Mouse (Mus musculus): Measurements from ENCODE around the gene Arhgap15. TPM values are rescaled to one million over a fixed set of nuclear protein-coding genes. Genes with fewer than 3 reads are reported as not detected.

The Arhgap15 gene
- total RNA-seq, 2 experiments from 2014 or later = 105 to 146 TPM

DNA sequence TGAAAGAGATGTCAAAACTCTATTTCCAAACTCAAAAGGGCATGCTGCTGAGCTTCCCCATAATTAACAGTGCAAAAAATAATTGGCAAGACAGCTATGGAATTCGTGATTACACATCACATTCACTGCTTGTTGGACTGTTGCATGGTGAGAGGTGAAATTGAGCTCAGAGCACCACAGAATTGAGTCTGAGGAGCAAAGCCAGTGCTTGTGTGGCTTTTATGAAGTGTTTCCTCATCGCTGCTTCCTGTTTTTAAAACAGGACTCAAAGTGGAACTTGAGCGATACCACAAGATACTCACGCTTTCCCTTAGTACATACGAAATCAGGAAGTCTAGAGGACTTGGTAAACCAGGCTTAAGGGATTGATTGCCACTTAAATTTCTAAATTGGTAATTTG, 24.0 kb downstream of the Arhgap15 start:
- ATAC-seq (replicated peaks; ENCODE audit: poor library complexity, severe bottlenecking) = peak; percentile 92

DNA sequence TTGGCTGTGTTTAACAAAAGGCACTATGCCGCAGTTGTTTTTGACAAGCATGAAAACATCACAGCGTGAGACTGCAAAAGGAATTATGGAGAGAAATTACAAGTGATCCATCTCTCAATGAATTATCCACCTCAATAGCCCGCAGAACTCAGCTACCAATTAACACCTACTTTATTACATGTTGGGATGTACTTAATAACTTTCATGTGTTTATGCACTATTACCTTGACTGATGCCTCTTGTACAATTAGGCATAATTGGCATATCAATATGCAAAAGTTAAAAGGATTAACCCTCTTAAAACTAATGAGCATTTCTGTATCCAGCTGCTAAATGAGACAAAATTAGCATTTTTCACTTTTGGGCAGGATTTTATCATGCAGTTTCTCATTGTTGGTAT, 33.5 kb downstream of the Arhgap15 start:
- ATAC-seq (replicated peaks; ENCODE audit: poor library complexity, severe bottlenecking) = no peak

DNA sequence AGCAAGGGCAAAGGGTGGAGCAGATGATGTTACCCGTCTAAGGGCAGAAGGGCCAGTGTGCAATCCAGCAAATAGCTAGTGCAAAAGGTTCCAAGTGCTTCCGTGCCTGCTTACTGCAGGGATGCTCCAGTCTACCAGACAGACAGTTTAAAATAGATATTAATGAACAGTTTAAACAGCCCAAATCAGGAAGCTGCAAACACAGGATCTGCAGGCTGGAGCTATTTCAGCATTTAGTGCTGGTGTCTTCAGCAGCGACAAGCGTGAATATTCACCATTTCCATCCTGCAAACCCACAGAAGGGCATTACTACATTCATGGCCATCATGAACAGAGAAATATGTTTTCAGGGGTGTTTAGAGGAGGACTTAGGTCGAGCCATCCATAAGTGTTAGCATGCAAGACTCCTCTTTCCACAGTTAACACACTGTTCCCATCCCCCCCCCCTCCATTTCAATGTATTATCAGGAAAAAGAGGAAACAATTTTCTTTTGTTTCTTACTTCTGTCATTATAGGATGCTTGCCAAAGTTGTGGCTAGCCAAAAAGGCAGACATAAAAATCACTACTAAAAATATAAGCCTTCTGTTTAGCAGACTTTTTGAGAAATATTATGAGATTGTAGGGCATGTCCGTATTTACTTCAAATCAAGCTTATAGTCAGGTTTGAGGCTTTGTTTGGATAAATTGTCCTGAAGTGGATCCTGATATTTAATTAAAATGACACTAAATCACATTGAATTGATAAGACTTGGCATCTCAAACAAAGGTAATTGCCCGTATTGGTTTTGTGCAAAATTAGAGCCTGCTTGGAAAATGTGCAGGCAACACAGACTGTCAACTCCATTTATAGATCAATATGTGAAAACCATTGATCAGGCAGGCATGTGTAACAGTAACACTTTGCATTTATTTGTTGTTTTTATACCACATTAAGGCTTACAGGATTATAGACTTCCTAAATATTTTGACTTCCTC, 35.4 kb downstream of the Arhgap15 start:
- ATAC-seq (replicated peaks; ENCODE audit: poor library complexity, severe bottlenecking) = peak; percentile 65

DNA sequence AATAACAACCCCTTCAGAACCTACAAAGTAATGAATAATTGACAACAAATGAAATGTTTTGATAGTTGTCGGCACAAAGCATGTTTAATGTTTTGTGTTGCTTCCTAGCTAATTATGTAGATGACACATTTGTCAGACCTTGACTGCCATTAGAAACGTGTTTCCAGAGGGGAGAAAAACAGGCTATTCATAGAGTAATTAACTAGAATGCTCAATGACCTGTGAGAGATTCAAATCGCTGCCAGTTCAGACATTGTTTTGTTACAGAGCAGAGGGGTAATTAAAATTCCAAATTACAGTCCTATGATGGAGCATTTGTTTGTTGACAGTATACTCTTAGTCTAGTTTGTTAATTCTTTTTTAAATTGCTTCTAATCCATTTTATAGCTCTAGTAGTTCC, 37.5 kb downstream of the Arhgap15 start:
- no peak for ATAC-seq (replicated peaks; ENCODE audit: poor library complexity, severe bottlenecking)

DNA sequence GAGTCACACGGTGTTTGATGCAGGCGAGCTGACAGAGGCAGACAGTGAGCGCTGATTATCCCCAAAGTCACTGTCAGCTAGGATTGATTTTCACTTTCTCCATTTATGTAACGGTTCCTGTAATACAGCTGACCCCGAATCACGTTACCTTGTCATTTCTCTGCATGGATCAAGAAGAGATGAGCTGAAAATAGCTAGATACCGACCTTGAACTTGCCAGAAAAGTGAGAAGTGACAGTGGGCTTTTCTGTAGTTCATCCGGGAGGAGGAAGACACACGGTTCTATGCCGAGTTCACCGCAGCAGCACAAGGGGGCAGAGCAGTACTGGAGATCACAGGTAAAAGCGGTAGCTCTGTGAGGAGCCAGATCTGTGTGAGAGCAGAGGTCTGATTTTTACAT, 38.5 kb downstream of the Arhgap15 start:
- ATAC-seq (replicated peaks; ENCODE audit: poor library complexity, severe bottlenecking) = no peak

DNA sequence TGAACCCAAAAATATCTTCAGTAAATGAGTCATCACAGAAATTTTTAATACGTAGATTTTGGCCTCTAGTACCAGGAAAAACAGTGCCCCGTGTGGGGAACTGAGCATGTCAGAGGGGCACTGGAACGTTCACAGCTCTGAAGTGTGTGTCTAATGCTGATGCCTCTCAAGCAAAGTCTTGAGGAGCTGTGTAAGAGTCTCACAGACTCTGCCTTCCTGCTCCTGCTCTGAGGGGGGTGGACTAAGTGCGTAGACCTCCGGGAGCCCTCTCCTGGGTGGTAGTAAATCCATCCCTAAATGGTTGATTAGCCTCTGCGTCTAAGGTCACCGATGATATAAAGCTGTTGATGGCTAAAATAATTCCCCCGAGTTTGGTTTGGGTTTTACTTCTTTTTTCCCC, 39.9 kb downstream of the Arhgap15 start:
- ATAC-seq (replicated peaks; ENCODE audit: poor library complexity, severe bottlenecking) = no peak

DNA sequence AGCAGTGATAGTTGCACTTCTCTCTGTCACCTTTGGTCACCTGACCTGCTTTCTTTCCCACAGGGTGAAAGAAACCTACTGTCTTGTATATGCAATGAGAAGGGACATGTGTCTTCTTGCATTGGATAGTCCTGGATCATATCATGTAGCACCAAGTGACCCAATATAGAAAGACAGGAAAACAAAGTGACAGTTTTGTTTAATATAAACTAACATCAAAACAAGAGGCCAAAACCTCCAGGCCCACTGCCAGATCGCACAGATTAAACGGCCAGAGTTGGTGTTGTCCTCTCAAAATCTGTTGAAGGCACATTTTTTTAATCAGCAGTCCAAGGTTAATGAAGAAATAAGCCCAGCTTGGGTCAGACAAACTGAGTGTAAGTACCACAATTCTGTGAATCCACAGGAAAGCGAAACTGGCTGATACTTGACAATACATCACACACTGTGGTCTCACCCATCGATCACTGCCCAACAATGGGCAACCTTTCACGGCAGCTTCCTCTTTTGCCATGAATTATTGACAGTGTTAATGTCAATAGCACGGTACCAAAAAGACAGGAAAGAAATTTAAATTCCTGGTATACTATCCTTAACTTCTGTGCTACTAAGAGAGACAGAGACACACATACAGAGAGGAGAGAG, 41.5 kb downstream of the Arhgap15 start:
- peak; percentile 64 for ATAC-seq (replicated peaks; ENCODE audit: poor library complexity, severe bottlenecking)

DNA sequence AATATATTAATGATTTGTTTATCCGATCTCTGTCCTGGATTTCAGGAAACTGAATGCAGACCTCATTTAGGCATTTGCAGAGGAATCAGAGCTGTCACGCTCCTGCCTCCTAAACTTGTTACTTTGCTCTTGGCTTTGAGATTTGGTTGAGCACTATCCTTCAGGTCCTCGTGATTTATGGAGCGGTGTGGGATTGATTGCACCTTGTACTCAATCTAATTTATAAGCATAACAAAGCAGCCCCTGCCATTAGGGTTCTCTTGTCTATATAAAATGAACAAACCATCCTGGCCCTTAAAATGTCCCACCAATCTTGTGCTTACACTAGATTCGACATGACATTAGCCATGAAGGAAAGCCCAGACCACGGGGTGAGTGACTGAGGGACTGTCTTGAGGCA, 43.0 kb downstream of the Arhgap15 start:
- ATAC-seq (replicated peaks; ENCODE audit: poor library complexity, severe bottlenecking) = no peak

DNA sequence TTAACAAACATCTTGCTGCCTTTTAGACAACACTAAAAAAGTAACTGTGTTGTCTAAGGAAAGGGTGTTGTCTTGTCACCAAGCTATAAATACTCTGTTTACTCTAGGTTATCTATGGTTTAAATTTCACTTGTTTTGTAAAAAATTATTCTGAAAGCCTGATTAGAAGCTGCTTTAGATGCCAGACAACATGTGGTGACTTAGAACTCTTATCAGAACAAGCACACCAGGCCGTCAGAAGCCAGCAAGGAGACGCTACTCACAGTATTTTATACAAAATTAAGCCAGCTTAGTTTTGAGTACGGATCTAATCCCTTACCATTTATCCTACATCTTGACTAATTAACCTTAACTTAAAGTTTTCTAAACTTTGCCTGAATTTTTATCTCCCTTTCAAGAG, 44.5 kb downstream of the Arhgap15 start:
- ATAC-seq (replicated peaks; ENCODE audit: poor library complexity, severe bottlenecking) = no peak

DNA sequence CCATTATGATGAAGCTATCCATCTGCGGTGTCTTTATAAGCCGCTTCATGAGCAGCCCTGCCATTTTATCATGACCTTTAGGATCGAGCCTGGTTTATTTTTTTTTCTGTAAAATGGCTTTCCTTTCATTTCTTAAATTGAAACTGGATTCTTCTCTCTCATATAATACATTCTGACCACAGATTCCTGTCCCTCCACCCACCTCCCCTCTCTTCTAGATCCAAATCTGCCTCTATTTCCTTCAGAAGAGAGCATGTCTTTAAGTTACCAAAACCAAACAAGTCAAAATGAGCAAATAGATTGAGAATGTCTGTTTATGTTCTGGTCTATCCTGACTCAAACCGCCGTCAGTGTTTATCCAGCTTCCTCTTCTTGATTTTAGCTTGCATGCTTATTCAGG, 46.1 kb downstream of the Arhgap15 start:
- peak; percentile 15; the same call in 1 of the 2 replicates for ATAC-seq (replicated peaks; ENCODE audit: poor library complexity, severe bottlenecking)

DNA sequence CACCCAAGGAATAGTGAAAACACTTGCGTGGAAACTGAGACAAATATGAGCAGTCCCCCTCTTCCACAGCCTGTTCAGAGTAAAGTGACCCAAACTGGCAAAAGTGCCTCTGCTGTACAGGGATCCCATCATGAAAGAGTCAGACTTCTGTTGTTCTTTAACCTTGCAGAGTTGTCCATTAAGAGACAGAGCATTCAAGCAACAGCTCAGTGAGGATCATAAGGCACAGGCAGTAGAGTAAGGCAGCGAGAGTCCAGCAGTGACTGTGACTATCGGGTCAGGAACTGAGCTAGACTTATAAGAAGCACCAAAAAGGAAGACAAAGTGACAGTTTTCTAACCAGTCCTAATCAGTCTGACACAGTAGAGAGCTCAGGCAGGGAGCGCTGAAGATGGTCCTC, 47.8 kb downstream of the Arhgap15 start:
- ATAC-seq (replicated peaks; ENCODE audit: poor library complexity, severe bottlenecking) = no peak

DNA sequence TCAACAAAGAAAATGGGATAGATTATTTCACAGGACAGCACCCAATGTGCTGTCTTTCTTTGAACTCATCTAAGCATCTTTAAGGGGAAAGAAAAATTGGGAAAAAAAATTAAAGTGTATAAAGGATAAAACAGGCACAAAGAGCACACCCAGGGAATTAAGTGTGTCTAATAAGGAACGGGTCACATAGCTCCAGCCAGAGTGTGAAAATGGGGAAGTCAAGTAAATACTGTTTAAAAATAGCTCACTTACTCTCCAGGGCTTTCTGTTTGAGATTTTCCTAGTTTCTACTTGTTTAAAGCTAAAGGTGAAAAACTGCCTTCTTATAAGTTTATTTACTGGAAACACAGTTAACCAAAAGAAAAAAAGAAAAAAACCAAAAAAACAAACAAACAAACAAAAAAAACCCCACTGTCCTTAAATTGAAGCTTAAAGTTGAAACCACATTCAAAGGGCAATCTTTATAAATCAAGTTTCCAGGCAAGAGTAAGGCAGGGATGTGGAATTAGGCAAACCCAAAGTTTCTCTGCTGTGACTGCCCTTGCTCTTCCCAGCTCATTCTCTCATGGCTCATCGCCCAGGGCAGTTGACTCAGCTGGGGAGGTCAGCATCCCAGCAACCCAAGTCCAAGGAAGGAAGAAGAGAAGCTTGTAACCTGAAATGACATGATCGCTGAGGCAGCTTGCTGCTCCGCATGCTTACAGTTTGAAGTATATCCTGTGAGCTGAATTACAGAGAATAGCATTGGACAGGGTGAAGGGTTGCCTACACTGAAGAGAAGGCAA, 57.5 kb downstream of the Arhgap15 start:
- peak; percentile 80 for ATAC-seq (replicated peaks; ENCODE audit: poor library complexity, severe bottlenecking)

DNA sequence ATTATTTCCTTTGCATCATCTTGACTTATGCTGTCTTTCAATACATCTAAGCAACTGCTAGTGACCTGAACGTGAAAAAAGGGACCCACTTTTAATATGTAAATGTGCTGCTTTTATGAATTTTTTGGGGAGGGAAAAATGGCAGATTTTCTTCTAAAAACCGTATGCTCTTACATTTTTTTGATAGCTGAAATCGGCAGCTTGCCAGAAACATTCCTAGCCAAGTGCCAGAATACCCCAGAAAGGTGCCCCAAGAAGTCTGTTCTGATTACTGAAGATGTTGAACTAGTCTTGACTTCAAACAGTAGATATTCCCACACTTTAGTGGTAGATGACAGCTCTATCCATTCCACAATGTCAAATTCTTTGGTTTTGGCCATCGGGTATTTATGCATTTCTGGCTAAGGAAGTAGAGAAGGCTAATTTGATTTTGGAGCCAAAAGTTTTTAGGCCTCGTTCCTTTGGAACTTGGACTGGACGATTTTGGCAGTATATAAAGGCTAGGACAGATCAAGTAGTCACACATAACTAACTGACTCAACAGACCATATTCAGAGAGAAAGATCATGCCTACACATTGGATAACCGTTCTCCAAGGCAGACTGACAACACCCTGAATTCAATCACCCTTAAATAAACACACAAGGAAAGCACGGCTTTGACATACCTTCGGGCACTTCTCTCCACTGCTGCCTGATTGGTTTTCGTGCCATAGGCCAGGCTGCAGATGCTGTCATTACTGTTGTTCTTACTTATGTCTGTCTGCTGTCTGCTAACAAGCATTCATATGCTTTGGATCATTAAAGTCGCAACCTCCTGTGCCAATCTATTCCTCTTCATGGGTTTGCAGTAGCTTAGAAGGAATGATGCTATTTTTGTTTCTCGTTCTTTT, 67.5 kb downstream of the Arhgap15 start:
- no peak for ATAC-seq (replicated peaks; ENCODE audit: poor library complexity, severe bottlenecking)

DNA sequence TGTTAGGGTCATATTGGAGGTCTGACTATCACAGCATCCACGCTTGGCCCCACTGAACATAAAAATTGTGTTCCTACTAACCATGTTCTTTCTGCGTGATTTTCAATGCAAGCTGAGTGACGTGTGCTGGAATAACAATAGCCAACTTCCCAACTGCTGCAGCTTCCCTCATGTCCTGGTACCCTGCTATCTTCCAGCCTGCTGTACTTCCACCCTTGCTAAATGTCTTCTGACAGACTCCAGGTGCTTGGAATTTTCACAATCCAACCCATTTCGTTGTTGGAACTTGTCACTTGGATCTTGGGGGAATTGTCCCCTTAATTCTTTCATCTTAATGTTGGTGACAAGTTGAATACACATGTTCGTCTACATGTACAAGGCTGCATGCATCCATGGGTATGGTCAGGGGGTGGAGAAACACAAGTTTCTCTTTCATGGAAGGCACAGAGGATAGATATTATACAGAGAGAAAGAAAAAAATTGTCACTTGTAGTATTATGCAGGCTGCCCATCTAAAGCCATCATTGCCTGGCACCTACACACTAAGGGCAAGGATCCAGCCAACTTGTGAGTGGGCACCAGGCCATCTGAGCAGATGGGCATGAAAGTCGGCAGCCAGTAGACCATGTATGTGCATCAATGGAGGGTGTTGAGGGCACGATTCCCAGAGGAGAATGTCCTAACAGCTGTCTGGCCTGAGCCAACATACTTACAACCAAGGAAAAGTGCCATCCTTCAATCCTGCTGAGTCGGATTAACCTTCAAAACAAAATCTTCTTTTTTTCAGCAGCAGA, 68.4 kb downstream of the Arhgap15 start:
- ATAC-seq (replicated peaks; ENCODE audit: poor library complexity, severe bottlenecking) = no peak

DNA sequence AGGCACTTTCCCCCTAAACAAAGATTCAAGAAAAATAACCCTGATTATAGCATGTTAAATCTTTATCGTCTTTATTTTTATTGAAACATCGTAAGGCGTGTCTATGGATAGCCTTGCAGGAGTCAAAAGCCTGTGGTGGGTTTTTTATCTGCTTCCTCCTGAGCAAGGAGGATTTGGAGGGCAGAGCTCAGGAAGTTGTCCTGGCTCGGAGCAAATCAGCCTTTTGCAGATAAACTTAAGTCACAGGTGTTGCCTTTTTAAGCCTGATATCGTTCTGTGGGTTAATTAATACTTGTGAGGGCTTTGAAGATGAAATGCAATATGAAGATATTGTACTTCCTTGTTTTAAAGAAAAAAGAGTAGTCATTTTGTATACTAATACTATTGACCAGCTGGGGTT, 87.3 kb downstream of the Arhgap15 start:
- peak; percentile 30; the same call in 1 of the 2 replicates for ATAC-seq (replicated peaks; ENCODE audit: poor library complexity, severe bottlenecking)

DNA sequence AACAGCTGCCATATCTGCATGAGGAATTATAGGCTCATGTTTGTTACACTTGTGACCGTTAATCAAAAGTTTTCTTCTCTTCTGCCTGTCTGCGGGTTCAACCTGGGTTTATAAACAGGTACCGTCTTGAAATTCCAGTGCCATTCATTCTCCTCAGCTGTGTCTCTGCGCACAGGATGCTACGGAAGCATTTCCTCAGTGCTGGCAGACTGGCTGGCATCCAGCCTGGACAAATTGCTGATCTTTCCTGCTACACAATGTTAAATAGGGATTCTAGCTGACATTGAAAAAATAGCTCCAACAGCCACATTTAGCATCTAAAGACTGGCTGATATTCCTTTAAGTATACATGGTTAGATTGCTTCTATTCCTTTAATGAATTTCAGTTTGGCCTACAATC, 93.0 kb downstream of the Arhgap15 start:
- no peak for ATAC-seq (replicated peaks; ENCODE audit: poor library complexity, severe bottlenecking)

DNA sequence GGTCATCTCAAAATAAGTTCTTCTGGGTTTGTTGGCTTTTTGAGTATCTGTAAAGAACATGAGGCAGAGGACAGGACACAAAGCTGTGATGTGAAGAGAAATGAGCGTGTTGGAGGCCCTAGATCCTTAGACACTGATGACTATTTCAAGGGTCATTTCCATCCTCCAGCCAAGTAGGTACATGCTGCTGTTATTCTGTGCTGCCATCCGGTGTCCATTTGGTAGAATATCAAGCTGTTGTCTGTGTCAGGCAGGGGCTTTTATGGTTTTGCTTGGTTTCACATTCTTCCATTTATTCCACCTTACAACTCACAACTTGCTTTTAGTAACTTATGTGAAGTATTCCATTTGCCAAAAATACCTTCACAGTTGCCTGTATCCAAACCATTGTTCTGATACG, 102.6 kb downstream of the Arhgap15 start:
- ATAC-seq (replicated peaks; ENCODE audit: poor library complexity, severe bottlenecking) = peak; percentile 50; the same call in 1 of the 2 replicates

DNA sequence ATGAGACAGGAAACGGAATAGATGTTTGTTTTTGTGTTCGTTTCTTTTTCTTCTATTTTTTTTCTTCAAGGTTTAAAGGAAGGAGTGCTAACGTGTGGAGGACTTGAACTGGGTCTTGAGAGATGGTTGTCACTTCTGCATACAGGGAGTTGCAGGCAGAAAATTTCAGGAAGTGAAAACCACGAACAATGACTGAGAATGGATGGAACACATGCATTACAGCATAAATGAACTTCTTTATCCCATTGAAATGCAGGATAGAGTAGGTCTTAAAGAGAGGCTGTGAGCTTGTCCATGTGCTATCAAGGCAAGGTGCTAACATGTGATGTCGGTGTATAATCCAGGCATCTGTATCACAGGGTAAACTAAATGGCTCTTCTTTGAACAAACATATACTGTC, 114.1 kb downstream of the Arhgap15 start:
- ATAC-seq (replicated peaks; ENCODE audit: poor library complexity, severe bottlenecking) = peak; percentile 98

DNA sequence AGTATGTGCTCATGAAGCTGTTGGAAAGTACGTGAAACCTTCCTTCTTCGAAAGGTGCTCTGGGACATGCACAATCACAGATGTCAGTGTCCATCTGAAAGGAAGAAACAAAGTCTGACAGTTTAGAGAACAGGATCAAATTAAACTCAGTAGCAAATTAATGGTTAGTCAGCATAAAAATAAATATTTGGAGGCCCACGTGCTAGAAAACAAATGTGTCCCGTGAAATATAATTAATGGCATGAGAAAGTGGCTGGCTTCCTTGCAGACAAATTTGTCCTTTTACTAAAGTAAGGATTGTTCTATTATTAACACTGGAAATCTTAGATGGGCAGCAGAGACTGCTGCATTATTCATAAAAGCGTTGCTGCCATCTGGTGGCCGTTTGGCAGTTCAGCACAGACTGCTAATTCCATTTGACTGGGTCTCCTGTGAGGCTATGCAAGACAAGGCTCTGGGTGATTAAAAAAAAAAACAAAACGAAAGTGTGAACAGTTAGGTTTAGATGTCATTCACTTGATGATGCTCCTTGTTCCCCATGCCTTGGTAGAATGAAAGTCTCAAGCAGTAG, 153.9 kb downstream of the Arhgap15 start:
- peak; percentile 89 for ATAC-seq (replicated peaks; ENCODE audit: poor library complexity, severe bottlenecking)
